Mouse (Mus musculus): ENCODE data around the gene Slc28a1.

Gene Slc28a1

DNA sequence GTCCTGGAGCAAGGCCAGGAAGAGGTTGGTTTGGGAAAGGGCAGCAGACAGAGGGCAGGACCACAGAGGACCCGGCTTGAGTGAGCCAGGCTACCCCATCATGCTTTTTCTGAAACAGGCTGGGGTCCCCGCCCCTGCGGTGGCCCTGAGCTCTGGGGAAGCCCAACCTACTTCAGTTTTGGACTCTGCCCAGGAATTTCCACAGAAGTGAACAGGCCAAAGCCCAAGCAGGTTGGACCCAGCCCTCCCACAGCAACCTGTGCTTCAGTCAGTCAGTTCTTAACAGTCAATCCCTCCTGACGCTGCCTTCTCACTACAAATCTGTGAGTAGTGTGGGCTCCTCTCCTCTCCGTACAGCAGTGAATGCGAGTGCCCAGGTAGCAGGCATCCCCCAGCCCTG, at the start of gene Slc28a1:
Gene Slc28a1 (plus strand): TSS at position 245 of the 400 bp plus-strand sequence.
- DNase-seq: no peak

DNA sequence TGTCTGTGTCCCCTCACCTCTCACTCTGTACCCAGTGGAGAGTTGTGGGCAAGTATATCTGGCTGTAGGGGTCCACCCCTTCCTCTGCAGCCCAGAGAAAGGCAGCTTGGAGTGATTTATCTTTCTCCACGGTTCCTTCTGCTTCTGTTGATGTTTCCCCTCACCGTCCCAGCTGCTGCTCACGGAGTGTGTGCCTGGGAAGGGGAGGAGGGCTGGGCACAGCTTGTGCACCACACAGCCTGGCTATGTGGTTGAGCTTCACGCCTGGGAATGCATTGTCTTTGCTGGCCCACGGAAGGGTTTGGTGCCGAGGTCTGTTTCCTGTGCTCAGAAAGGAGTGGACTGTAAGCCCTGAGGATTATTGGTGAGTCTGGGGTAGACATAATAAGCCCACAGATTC, 47.9 kb upstream of the Slc28a1 start:
- no peak for DNase-seq

DNA sequence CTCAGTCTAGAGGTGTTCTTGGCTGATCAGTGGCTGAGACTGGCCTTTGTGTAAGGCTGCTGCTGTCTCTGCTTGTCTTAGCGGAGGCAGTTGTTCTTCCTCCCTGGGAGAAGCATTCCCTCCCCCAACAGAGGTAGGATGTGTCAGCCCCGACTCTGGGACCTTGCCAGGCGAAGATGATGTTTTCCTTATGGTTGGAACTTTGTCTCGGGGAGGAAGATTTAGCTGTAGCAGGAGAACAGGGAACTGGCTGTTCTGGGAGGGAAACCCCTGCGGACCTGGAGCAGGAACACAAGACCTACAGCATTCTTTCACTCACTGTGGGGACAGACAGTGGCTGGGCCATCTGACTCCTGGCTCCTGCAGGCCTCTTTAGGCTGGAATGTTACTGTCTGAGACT, 42.1 kb upstream of the Slc28a1 start:
- no peak for DNase-seq

DNA sequence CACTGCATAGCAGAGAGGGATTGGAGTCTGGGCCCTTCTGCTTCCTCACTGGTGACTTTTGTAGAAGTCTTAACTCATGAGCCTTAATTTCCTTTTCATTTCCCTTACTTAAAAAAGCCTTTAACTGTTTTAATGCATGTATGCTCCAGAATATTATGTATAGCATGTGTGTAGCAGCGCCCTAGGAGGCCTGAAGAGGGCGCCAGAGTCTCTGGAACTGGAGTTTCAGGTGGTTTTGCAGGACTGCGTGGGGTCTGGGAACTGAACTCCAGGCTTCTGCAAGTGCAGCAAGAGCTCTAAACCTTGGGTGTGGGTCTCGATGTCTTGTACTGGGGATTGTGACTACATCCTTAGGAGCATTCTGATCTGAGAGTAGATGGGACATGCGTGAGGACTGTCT, 41.3 kb upstream of the Slc28a1 start:
- no peak for DNase-seq

DNA sequence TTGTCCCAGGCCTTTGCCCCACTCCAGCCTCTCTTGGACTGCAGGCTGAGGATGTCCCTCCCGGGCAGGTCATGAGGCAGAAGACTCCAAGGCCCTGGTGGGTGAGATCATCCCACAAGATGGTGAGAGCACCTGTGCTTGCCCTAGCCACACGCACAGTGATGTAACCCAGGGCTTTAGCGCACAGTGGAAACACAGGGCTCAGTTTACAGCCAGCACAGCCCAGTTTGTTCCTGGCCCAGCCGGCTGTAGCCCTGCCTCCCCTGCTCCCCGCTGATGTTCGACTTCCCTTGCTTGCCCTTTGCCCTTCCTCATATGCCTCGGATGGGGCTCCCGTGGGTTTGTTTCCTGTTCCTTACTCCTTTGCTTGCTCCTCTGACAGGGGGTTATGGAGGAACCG, 40.1 kb upstream of the Slc28a1 start:
- DNase-seq: no peak

DNA sequence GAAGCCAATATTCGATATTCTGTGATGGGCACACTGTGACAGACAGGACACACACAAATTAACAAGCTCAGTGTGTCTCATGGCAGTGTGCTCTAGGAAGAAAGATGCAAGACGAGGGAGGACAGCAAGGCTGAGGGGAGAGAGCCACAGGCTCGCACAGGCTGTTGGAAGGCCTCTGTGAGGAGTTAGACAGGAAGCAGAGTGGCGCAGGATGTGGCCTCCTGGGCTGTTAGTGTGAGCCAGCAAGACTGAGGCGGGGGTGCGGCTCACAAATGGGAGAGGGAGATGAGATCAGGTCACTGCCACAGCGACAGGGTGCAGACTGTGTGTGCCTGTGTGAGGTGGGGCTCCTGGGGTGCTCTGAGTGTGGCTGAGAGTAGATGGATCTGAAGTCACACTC, 39.3 kb upstream of the Slc28a1 start:
- DNase-seq: no peak

DNA sequence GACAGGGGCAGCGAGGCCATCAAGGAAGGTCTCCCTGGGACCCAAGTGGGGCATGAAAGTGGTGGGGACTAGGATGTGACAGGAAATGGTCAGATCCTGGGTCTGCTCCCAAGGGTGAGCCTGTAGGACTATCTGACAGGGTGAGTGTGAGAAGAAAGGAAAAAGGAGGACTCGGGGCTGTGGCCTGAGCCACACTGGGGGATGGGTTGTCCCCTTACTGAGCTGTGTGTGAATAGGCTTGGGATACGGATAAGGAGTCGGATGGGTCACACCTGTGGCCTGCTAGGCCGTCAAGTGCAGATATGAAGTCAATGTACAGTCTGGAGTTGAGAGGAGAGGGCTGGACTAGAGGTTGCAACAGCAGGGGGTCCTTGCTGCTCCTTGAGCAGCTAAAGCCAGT, 38.9 kb upstream of the Slc28a1 start:
- no peak for DNase-seq

DNA sequence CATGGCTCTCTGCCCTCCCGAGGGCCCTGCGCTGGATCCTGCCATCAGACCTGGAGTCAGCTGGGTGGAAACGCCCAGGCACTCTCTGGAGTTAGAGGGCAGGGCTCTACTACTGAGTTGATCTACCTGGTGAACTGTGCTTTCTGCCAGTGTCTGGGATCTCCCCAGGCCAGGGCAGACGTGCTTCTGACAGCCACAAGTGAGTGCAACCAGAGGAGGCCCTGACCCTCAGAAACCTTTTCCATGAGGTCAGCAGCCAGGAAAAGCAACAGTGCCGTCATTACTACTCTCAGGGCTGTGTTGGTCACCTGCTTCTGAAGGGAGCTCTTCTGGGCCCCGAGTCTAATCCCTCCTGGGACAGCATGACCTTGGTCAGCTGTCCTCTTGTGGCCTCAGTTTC, 37.6 kb upstream of the Slc28a1 start:
- DNase-seq: no peak

DNA sequence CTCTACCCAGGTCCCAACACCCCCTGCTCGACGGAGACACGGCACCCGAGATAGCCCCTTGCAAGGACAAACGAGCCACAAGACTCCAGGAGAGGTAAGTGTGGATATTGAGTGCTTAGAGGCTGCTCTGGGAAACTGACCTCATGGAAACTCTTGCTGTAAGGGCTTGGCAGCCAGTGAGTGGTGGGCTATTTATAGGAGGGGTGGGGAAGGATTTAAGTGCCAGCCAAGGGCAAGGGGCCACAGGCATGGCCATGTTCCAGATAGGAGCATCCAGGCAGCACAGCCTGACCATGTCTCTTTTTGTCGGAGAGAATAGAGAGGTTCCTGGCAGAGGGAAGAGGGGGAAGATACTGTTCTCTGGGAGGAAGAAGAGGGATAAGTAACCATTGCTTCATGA, 35.9 kb upstream of the Slc28a1 start:
- no peak for DNase-seq

DNA sequence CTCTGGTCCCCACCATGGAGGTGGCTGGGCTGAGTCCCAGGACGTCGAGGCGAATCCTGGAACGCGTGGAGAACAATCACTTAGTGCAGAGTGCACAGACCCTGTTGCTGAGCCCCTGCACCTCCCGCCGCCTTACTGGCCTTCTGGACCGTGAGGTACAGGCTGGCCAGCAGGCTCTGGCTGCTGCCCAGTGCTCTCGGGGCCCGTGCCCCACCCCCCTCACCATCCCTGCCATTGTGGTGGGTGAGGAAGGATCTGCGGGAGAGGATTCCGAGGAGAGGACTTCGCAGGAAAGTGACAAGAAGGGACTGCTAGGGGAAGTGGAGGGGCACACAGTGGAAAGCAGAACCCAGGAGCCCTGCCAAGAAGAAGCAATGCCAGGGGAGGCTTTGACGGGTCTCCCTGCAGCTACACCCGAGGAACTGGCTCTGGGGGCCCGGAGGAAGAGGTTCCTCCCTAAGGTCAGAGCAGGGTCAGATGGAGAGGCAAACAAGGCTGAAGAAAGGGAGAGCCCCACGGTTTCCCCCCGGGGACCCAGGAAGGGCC, 21.1 kb upstream of the Slc28a1 start:
- no peak for DNase-seq

DNA sequence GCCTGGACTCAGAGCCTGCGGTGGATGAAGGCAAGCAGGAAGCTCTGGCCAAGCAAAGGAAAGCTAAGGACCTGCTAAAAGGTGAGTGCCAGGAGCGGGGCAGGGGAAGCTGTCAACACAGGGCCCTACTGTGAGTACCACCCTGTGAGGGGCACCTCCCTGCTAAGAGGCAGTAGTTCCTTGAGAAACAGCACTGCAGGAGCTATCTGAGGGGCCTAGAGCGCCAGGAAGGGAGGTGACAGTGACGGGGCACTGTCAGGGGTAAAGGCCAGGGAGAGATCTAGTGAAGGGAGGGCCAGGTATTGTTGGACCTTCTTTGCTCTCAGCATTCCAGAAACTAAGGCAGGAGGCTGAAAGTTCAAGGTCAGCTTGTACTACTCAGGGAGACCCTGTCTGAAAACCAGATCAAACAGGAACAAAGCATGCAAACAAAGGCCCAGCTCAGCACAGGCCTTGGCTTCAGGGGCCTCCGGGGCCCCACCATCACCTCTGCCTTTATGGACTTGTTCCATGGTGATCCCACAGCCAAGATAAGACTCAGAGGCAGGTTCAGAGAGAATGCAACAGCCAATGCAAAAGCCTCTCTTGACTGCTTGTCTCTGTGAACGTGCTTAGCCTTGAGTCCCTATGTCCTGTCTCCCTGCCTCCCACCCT, 20.4 kb upstream of the Slc28a1 start:
- DNase-seq: no peak

DNA sequence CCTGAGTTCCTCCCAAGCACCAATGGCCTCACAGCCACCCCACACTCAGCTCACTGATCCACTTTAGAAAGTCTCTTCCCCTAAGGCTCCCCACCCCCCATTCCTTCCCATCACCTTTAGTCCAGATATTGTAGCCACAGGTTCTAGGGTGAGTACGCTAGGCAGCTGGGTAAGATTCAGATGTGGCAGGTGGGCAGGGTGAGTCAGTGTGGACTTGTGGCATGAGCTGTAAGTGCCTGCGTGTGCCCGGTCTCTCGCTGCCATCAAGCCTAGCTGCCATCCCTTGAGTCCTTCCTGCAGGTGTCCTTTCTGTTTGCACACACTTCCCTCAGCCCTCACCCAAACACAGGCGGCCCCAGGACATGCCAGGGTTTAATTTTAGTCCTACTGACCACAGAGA, 14.3 kb upstream of the Slc28a1 start:
- no peak for DNase-seq

DNA sequence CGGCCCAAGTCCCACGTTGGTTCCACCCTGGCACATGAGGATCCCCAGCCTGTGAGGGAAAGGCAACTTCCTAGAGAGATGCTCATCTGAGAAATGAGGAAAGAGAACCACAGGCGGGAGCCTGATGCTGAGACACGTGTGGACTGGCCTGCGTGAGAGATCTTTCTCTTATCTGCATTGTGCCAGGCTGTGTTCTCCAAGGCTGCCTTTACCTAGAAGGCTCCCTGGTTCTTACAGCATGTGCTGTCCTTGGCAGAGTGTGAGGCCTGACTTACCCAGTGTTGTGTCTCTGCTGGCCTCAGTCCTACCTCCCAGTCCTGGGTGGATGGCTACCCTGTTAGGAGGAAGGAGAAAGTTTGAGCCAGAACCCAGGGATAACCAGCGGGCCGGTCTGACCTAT, 11.7 kb upstream of the Slc28a1 start:
- no peak for DNase-seq

DNA sequence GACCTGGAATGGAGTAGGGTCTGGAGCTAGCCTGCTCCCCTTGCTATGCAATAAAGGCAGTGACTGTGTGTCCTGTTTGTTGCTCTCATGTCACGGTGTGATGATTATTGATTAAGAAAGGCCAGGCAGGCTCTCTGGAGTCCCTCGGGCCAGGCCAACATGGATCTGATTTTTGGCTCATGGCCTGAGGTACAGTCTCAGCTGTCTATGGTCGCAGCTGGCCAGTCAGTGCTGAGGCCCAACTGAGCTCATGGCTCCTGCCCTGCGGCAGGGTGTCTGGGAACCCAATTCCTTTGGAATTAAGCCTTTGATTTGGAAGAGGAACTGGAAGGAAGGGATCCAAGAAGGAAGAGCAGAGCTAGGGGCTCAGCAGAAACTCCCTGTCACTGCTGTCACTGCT, 9.1 kb upstream of the Slc28a1 start:
- no peak for DNase-seq

DNA sequence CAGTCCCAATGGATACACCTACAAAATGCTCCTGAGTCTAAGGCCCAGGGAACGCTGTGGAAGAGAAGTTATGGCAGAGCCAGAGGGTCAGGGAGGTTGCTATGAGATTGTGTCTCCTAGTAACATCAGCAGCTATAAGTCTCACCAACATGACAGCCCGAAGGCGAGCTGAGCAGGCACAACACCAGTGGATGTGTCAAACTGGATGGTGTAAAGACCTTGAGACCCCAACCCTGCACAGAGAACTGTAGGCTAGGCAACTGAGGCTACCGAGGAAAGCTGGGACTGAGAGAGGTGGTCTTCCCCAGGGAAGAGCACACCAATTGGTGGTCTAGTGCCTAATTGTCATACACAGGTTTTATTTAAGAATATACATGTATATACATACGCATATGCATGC, 6.4 kb upstream of the Slc28a1 start:
- DNase-seq: no peak

DNA sequence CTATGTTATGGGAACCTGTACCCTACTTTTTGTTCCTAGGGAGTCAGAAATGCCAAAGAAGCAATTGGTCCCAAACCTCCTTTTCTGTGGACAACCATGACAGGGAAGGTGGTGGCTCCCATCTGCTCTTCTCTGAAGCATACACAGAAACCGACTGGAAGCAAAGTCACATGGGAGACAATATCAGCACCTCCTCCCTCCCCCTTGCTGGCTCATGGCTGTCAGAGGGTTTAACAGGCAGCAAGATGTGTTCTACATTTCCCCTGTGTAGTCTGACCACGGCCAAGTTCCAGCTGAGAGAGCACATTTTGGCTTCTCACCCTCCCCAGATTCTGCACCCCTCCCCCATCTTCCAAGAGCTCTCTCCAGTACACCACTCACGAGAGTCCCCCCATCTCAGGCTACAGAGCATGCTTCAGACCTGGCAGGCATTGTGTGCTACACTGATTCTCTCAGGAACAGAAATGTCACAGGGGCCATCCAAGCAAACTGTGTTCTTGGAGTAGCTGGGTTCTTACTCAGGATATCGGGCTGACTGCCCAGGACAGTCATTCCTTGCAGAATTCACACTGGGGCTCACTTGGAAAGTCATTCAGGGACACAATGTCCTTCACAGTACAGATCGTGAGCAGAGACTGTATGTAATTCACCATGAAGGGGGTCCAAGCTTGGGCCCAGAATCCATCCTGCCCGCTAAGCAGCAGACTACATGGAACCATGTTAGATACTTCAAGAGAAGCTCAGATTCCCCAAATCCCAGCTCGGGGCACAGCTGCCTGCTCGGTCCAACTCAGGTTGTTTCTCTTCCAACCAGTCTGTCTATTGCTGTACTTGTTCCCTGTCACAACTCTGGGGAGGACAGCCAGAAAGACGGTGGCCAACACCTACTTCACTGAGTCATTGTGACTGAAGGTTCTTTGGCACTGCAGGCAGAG, 4.6 kb upstream of the Slc28a1 start:
- DNase-seq: no peak

DNA sequence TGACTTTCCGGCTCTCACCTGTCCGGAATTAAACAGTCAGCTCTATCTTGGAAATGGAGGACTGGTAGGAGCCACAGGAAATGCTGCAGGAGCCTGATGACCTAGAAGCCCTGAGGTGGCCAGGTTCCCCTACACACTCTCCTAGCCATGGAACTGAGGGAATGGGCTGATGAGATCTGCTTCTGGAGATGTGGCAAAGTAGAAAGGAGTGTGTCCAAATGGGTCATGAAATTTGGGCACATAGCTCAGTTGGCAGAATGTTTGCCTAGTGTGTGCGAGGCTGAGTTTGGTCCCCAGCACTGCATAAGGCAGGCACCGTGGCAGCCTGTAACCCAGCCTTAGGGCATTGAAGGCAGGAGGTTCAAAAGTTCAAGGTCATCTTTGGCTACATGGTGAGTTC, 3.8 kb upstream of the Slc28a1 start:
- no peak for DNase-seq

DNA sequence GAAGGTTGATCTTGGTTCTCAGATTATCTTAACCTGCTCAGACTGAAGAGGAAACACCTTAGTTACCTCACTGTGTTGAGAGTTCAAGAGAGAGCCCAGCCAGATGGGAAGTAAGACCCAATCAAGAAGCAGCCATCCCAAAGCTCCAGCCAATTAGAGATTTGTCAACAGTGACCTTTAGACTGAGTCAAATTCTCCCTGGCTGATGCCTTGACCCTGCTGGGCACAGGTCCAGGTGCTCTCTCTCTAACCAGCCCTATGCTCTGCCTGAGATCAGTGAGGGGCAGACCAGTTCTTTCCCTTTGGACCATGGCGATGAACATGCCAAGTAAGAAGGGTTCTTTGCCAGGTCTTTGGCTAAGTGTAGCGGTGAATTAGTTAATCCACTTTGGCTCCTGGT, 2.9 kb upstream of the Slc28a1 start:
- no peak for DNase-seq

DNA sequence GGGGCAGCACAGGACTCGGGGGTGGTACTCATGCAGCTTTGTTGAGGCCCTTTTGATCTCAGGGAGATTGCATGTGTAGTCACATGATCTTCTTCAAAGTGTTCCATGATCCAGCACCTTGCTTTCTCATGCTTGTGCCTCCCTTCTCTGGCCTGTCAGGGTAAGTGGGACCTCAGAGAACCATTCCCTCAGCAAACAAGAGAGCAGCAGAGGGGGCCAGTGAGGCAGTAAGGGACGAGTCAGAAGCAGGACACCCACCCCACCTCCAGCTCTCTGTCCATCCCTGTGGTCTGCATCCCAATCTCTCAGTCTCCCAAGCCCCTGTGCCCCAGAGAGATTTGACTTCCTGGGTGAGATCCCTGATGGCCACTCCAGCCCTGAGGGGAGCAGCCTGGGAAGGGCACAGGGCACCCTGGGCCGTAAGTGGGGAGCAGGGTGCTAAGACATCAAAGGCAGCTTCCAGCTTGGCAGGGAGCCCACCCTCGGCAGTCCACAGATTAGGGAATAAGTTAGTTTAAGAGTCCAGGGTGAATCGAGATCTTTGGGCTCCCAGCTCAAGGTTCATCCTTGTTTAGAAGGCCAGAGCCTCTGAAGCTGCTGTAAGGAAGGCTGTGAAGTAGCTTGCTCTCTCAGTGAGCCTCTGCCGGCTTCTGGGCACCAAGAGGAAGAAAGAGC, 1.8 kb upstream of the Slc28a1 start:
- DNase-seq: no peak

DNA sequence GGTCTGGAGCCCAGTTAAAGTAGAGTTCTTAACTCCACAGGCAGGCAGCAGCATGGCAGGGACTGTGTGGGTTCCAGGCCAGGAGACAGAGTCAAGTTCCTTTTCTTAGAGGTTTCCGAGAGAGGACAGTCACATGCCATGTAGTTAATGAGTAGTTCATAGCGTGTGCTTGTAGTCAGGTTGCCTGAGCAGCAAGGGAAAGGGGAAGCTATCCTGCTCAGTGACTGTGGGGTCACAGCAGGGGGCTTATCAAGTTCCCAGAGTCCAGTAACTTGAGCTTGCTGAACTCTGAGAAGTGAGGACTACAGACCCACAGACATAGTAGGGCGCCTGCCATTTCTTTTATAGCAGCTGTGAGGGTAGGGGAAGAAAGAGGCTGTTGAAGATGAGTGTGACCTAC, 6.5 kb downstream of the Slc28a1 start:
- no peak for DNase-seq

DNA sequence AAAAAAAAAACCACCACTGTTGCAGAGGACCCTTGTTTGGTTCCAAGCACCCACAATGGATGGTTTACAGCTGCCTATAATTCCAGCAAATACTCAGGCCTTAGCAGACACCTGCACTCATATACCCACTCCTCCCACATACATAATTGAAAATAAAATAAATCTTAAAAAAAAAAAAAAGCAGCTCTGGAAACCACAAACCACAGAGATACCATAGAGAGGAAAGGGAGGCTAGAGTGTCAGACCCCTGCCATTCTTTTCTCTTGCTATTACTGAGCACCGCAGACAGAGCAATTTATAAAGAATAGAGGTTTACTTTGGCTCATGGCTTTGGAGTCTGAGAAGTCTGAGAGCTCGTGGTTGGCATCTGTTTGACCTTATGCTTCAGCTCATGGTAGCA, 8.2 kb downstream of the Slc28a1 start:
- DNase-seq: no peak

DNA sequence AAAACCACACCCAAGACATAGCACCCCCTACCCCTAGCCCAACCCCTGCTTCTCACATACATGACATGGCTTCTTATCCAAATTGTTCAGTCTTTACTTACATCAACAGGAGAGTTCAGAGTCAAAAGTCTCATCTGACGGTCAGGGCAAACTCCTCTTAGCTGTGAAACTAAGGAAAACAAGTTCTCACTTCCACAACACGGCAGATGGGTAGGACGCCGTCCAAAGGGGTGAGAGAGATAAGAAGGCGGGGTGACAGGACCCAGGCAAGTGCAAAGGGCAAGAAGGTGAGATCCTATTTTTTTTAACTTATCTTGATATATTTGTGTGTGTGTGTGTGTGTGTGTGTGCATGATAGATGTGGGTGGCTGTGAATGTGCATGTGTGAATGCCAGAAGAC, 9.0 kb downstream of the Slc28a1 start:
- DNase-seq: no peak

DNA sequence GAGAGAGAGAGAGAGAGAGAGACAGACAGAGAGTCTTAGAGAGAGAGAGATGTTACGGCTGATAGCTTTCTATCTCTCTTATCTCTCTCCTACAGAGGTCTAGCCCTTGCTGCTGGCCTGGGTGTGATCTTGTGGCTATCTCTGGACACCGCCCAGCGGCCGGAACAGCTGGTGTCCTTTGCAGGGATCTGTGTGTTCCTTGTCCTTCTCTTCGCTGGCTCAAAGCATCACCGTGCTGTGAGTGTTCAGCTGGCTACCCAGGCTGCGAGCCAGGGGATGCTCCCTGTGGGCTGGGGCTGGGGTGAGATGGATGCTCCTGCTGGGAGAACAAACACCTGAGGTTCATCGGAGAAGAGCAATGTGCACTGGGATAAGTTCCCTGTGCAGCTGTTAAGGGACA, 10.2 kb downstream of the Slc28a1 start:
- DNase-seq: no peak

Data from cerebellum, adult 11 months (tissue).